Mouse (Mus musculus) embryonic facial prominence, embryonic 15.5 days (tissue): ENCODE measurements around the gene Gucd1. TPM values are rescaled to one million over a fixed set of nuclear protein-coding genes. Genes with fewer than 3 reads are reported as not detected.

ENCODE experiments used
- ATAC-seq: fragments of 200-750 bp; cut with Nextera tagmentation; 2 replicates; pipeline ENCODE4 v1.8.0; 2017; ENCODE audit warnings: low read depth, moderate TSS enrichment; ENCODE audit not compliant: insufficient number of reproducible peaks, low FRiP score, low TSS enrichment
- H3K27ac ChIP-seq: fragments of 300-500 bp; sonication (generic); replicated peaks from 2 replicates; pipeline ENCODE4 v1.5.1; 2015; ENCODE audit warnings: mild to moderate bottlenecking, inconsistent platforms
- H3K27me3 ChIP-seq: fragments of 300-500 bp; sonication (generic); 2 replicates; pipeline ENCODE4 v1.6.1; 2015; ENCODE audit warnings: inconsistent platforms
- H3K36me3 ChIP-seq: fragments of 300-500 bp; sonication (generic); 2 replicates; pipeline ENCODE4 v1.6.1; 2015; ENCODE audit warnings: mild to moderate bottlenecking, inconsistent platforms
- H3K4me1 ChIP-seq: fragments of 300-500 bp; sonication (generic); 2 replicates; pipeline ENCODE4 v1.6.1; 2015; ENCODE audit warnings: inconsistent platforms
- H3K4me2 ChIP-seq: fragments of 300-500 bp; sonication (generic); replicated peaks from 2 replicates; pipeline ENCODE4 v1.6.1; 2015; ENCODE audit warnings: mild to moderate bottlenecking, inconsistent platforms
- H3K4me3 ChIP-seq: fragments of 300-500 bp; sonication (generic); replicated peaks from 2 replicates; pipeline ENCODE4 v1.5.1; 2015; ENCODE audit warnings: mild to moderate bottlenecking, inconsistent platforms
- H3K9ac ChIP-seq: fragments of 300-500 bp; sonication (generic); 2 replicates; pipeline ENCODE4 v1.6.1; 2015; ENCODE audit warnings: inconsistent platforms
- H3K9me3 ChIP-seq: fragments of 300-500 bp; sonication (generic); replicated peaks from 2 replicates; pipeline ENCODE4 v1.6.1; 2016; ENCODE audit warnings: inconsistent platforms
- WGBS: fragments of 180-500 bp; shearing (Covaris S2); methylation state at CpG from one replicate; pipeline ENCODE4 v1.1.7; 2015; 5-methylcytosine and 5-hydroxymethylcytosine counted together
- polyA plus RNA-seq: library from polyadenylated mRNA; unstranded; fragments of >200 nt; fragmentation: Nextera tagmentation; extraction: Ambion mirVana; gene quantifications from 2 replicates; pipeline ENCODE4 v1.2.1, GENCODE M21; 2015

The Gucd1 gene
- polyA plus RNA-seq, 1 experiment from 2014 or later: 26.3 TPM

DNA sequence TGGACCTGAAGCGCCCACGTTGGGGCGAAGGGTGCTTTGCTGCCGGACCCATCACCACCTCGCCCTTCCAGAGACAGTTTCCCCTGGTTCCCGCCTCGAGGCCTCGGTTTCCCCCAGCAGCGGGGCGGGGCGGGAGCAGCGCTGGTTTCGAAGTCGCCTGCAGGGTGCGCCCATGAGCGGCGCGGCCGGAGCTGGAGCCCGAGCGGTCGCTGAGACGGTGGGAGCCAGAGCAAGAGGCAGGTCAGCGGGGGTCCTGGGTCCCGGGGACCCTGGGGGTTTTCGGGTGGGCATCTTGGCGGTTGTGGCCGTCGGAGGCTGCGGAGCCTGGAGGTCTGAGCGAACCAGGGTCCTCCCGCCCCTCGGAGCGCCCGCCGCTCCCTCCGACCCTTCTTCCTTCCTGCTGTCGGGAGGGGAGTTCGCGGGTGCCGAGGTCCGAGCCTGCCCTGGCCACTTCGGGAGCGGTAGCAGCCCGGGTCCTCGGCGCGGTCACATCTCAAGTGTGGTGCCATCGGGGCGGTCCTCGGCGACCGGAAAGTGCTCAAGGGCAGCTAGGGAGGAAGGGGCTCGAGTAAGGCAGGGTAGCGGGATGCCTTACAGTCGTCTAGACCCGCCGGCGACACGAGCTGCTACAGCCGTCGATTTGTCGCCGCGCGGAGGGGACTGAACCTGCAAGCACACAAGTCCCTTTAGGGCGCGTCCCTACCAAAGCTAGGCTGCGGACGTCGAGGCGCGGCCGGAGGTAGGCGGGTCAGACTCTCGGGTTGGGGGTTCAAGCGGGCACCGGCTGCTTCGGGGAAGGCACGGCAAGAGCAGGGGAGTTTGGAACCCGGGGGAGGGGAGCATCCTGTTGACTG, 200.6 kb downstream of the Gucd1 start:
- H3K9me3 ChIP-seq: no peaks in the 10 kb centered on the region
- H3K4me1 ChIP-seq: peaks cover 22% of the 10 kb centered on the region
- under 1% methylated on average over 80 of the region's 81 CpGs for WGBS
- H3K9ac ChIP-seq: 0 out of 2 replicates have a peak overlapping the region, but pooled peaks have one; percentile 21
- peak overlapping the region; percentile 47 for H3K4me3 ChIP-seq
- H3K27me3 ChIP-seq: peaks cover 37% of the 10 kb centered on the region
- H3K4me2 ChIP-seq: peak overlapping the region; percentile 79
- no peak overlapping the region for H3K27ac ChIP-seq
- H3K36me3 ChIP-seq: peaks cover 5% of the 10 kb centered on the region; the same call in 1 of the 2 replicates
- ATAC-seq: peak; percentile 35; the same call in 1 of the 2 replicates

DNA sequence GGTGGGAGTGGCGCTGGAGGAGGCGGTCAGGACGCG, 201.1 kb downstream of the Gucd1 start, which contains the start of gene Adora2a:
Adora2a (plus strand) TSS at position 6 of the 36 bp plus-strand sequence.
- Histone ChIP-seq H3K4me1 (peaks cover 22% of the 10 kb centered on the region), H3K9ac (0 out of 2 replicates have a peak within 1 kb of the TSS, but pooled peaks have one; percentile 21), H3K27ac (no peak within 1 kb of the TSS), H3K9me3 (no peaks in the 10 kb centered on the region), H3K27me3 (peaks cover 37% of the 10 kb centered on the region), H3K4me3 (peak within 1 kb of the TSS; percentile 47), H3K36me3 (peaks cover 5% of the 10 kb centered on the region; the same call in 1 of the 2 replicates), H3K4me2 (peak within 1 kb of the TSS; percentile 79)
- ATAC-seq: 0 out of 2 replicates have a peak, but pooled peaks have one; percentile 8
- WGBS: 4% methylated on average over 4 of the region's 4 CpGs

DNA sequence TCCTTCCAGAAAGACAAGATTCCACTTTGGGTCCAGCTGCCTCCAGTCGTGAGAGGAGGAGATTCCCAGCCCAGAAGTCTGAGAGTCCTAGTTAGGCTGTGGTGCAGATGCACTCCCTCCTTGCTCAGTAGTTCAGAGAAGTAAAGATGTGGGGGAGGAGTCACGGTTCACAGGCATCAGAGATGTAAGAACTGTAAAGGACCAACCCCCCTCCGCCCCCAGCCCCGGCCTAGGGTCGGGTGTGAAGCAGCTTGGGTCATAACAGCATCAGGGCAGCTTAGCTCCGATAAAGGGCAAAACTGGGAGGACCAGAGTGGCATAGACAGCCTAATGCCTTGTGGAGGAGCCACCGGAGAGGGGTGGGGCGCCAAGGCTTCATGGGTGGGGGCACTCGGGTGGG, 201.3 kb downstream of the Gucd1 start:
- Histone ChIP-seq H3K9ac (no peak overlapping the region), H3K27me3 (peaks cover 37% of the 10 kb centered on the region), H3K4me3 (peak overlapping the region; percentile 47), H3K4me1 (peaks cover 22% of the 10 kb centered on the region), H3K4me2 (peak overlapping the region; percentile 79), H3K36me3 (peaks cover 5% of the 10 kb centered on the region; the same call in 1 of the 2 replicates), H3K27ac (no peak overlapping the region), H3K9me3 (no peaks in the 10 kb centered on the region)
- WGBS: 4% methylated on average over 9 of the region's 9 CpGs
- no peak; the same call in 1 of the 2 replicates for ATAC-seq

DNA sequence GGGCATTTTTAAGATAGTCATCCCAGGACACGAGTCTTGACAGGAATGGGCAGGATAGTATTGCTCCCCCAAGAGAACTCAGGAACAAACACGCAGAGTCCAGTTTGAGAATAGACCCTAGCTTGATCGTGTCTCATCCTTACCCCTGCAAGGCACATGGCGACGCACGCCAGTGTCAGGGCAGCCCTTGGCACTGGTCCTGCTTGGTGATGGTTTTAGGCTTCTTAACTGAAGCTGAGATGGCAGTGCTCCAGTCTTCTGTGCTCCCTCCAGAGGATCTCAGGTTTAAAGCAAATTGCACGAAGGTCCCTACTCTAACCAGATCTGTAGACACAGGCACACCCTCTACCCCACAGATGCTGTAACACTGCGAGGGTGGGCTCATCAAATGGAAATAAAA, 202.0 kb downstream of the Gucd1 start:
- WGBS: 67% methylated on average over 8 of the region's 8 CpGs
- Histone ChIP-seq H3K9ac (no peak overlapping the region), H3K4me2 (no peak overlapping the region), H3K9me3 (no peaks in the 10 kb centered on the region), H3K4me3 (no peak overlapping the region), H3K27me3 (peaks cover 37% of the 10 kb centered on the region), H3K4me1 (peaks cover 22% of the 10 kb centered on the region), H3K27ac (no peak overlapping the region), H3K36me3 (peaks cover 11% of the 10 kb centered on the region)
- no peak for ATAC-seq

DNA sequence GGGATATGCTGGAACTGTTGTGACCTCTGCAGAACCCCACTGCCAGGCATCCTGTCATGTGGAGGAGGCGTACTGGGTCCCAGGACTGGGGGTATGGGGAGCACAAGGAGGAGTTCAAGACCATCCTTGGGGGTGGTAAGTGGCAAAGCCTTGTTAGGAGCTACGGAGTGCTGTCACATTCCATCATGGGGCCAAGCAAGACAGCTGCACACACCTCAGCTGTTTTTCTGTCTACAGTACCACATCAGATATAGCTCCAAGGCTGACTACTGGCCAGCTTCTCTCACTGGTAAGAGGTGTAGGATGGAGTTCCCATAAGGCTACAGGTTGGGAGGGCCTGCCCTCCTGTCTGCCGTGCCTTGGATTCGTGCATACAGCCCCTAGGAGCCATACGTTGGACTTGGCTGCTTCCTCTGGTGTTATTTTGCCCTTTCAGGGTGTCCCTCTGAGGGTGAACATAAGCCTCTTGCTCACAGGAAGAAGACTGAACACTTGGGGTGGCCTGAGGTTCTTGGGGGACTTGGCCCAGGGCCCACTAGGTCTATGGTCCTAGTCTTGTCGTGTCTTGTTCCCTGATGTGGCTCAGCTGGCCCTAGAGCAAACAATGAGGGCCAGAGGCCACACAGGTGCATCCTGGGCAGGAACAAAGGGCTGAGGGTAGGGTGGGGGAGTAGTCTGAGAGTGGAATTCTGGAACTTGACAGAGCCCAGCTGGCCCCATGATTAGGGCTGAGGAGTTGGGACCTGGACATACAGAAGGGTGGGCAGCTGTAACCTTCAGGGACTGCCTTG, 203.4 kb downstream of the Gucd1 start:
- Histone ChIP-seq H3K4me2 (no peak overlapping the region), H3K36me3 (peaks cover 25% of the 10 kb centered on the region), H3K4me3 (no peak overlapping the region), H3K9ac (no peak overlapping the region), H3K27ac (no peak overlapping the region), H3K4me1 (peaks cover 22% of the 10 kb centered on the region), H3K9me3 (no peaks in the 10 kb centered on the region), H3K27me3 (peaks cover 32% of the 10 kb centered on the region)
- ATAC-seq: no peak
- 61% methylated on average over 6 of the region's 6 CpGs for WGBS

DNA sequence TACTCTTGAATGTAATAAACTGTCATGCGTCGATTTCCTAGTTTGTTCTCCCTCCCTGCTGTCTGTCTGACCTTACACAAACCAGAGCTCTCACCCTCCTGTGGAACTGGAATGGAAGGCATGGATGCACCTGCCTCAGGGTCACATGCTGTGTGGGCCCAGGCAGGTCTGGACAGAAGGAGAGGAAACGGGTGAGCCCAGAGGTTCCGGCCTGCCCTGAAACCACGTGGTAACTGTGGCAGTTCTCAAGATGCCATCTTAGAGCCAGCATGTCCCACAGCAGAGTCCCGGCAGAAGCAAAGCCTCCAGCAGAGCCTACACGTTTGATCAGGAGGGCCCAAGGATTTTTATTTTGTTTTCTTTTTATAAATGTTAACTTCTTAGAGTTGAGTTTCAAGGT, 205.4 kb downstream of the Gucd1 start:
- 70% methylated on average over 7 of the region's 7 CpGs for WGBS
- ATAC-seq: no peak

DNA sequence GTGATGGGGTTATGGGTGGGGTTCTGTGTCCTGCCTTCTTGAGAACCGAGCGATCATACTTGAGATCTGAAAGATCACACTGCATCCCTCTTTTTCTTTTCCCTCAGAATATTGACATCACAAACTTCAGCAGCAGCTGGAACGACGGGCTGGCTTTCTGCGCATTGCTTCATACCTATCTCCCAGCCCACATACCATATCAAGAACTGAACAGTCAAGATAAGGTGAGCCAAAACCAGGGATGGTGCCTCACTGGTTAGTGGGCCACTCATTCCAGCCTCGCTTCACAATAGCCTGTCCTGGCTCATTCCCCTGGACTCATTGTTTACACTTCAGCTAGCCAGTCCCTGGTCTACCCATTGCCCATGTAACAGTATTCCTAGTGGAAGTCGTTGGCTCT, 210.6 kb downstream of the Gucd1 start:
- Histone ChIP-seq H3K36me3 (peaks cover 75% of the 10 kb centered on the region), H3K27me3 (no peaks in the 10 kb centered on the region)

More for the DNA sequence above, 205.4 kb downstream of the Gucd1 start:
- Histone ChIP-seq H3K27ac (no peak overlapping the region), H3K4me1 (peaks cover 18% of the 10 kb centered on the region), H3K9ac (no peak overlapping the region), H3K4me3 (no peak overlapping the region), H3K36me3 (peaks cover 45% of the 10 kb centered on the region), H3K9me3 (no peaks in the 10 kb centered on the region), H3K4me2 (no peak overlapping the region), H3K27me3 (peaks cover 12% of the 10 kb centered on the region)

DNA sequence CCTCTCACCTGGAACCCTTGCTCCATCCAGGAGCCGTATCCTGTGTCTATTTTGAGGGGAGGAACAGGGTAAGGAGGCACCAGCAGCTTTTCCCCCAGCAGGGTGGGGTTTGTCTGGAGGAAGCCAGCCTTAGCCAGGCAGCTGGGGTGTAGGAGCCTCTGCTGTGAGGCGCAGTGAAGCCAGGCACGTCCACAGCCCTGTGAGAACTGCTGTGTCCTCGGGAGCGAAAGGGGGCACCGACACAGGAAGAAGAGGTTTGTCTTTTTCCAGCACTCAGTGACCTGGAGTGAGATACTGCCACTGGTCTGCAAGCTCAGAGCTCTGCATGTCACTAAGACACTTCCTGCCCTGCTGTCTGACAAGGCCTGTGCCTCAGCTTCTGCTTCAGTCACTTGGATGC, 213.4 kb downstream of the Gucd1 start:
- Histone ChIP-seq H3K27ac (no peak overlapping the region), H3K36me3 (peaks cover 64% of the 10 kb centered on the region), H3K4me2 (no peak overlapping the region), H3K27me3 (no peaks in the 10 kb centered on the region), H3K9me3 (no peaks in the 10 kb centered on the region), H3K9ac (no peak overlapping the region), H3K4me1 (peaks cover 3% of the 10 kb centered on the region; the same call in 1 of the 2 replicates), H3K4me3 (no peak overlapping the region)
- 78% methylated on average over 6 of the region's 6 CpGs for WGBS
- no peak for ATAC-seq

More for the DNA sequence above, 210.6 kb downstream of the Gucd1 start:
- Histone ChIP-seq H3K4me1 (no peaks in the 10 kb centered on the region), H3K9me3 (no peaks in the 10 kb centered on the region), H3K9ac (no peak overlapping the region), H3K4me3 (no peak overlapping the region), H3K4me2 (no peak overlapping the region), H3K27ac (no peak overlapping the region)
- no peak for ATAC-seq
- 94% methylated on average over 7 of the region's 7 CpGs for WGBS

DNA sequence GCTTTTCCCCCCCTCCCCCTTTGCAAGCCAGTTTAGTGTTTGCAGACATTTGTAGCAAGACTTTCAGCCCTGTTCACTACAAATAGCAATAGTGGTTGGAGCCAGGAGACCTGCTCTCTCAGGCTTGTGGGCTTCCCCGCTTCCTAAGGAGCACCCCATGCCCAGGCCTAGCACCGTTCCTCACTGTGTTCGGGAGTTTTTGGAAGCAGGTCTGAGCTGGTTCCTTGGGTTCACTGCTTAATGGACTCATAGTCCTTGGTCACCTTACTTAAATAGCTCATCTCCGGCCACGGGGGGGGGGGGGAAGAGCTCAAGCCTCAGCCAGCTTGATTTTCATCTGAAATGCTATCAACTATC, 213.7 kb downstream of the Gucd1 start:
- H3K9ac ChIP-seq: no peak overlapping the region
- no peak for ATAC-seq
- H3K36me3 ChIP-seq: peaks cover 64% of the 10 kb centered on the region
- H3K4me2 ChIP-seq: no peak overlapping the region
- 87% methylated on average over 5 of the region's 5 CpGs for WGBS
- H3K4me3 ChIP-seq: no peak overlapping the region
- peaks cover 5% of the 10 kb centered on the region; the same call in 1 of the 2 replicates for H3K4me1 ChIP-seq
- no peak overlapping the region for H3K27ac ChIP-seq
- no peaks in the 10 kb centered on the region for H3K9me3 ChIP-seq
- H3K27me3 ChIP-seq: no peaks in the 10 kb centered on the region

DNA sequence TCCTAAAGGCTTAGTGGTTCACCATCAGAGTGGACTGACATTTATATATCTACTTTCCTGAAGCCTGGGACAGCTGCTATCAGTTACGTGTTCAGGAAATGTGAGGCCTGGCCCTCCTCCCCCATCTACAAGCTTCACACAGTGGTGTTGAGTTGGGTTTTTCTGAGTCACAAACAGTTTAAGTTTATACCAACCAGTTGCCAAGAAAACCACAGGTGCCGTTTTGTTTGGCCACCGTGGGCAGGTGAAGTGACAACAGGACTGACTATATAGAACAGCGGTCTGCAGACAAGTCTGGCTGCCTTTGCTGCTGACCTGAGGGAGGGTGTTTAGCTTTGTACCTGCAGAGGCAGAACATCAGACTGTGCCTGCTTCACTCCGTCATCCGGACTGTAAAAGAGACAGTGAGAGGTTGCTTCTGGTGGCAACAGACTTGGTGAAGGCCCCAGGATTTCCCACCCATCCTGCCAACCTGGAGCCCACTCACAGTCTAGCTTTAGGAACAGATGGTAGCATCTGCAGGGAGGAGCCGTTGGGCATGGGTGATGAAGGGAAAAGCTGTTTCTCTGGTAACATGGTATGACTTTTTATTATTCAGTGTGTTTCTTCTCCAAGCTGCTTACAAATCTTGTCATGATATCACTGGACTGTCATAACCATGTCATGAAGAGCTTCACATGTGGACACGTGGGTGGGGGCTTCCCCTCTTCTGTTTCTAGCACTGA, 214.3 kb downstream of the Gucd1 start:
- H3K4me1 ChIP-seq: peaks cover 5% of the 10 kb centered on the region; the same call in 1 of the 2 replicates
- peaks cover 64% of the 10 kb centered on the region for H3K36me3 ChIP-seq
- no peaks in the 10 kb centered on the region for H3K27me3 ChIP-seq
- no peak overlapping the region for H3K27ac ChIP-seq
- H3K4me2 ChIP-seq: no peak overlapping the region
- WGBS: 78% methylated on average over 8 of the region's 8 CpGs
- ATAC-seq: no peak
- H3K9me3 ChIP-seq: no peaks in the 10 kb centered on the region
- H3K9ac ChIP-seq: no peak overlapping the region
- H3K4me3 ChIP-seq: no peak overlapping the region

DNA sequence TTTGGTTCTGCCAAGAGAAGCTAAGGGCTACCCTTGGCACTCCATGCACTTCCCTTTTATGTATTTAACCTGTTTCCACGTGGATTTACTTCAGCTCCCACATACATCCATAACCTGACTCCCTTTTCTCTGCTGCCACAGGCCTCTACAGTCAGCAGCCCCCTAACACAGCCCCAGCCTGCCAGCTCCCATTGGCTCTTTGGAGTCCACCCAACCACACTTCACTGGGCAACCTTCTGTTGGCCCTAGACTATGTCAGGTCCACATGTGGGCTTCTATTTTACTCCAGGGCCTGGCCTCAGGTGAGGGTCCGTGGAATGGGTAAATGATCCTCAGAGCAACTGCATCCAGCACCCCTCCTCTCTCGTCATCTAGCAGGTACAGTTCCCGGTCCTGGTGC, 215.2 kb downstream of the Gucd1 start:
- peaks cover 5% of the 10 kb centered on the region; the same call in 1 of the 2 replicates for H3K4me1 ChIP-seq
- no peaks in the 10 kb centered on the region for H3K27me3 ChIP-seq
- H3K4me3 ChIP-seq: no peak overlapping the region
- peaks cover 56% of the 10 kb centered on the region for H3K36me3 ChIP-seq
- no peak for ATAC-seq
- no peak overlapping the region for H3K4me2 ChIP-seq
- H3K9ac ChIP-seq: no peak overlapping the region
- 84% methylated on average over 4 of the region's 4 CpGs for WGBS
- no peaks in the 10 kb centered on the region for H3K9me3 ChIP-seq
- H3K27ac ChIP-seq: no peak overlapping the region
